11 mouse cellular contexts compared by ENCODE assay signal in genomic region chr15:15329796-15330195, GRCm38 (mm10).
A peak's percentile ranks its signal among the peaks of the same experiment; 100 is the strongest.
DNase-seq lines count a peak whose midpoint lies in the region; ATAC-seq and TF ChIP-seq lines count a peak whose summit lies in the region.
"Had no signal": no experiment of that assay in that cellular context is flagged by ENCODE, and none has a peak within 500 bp of the region (broad histone marks: within the 10 kb centered on the region; RNA-seq: fewer than 3 reads in every experiment).

No protein-coding gene starts in this region.

- TF ChIP-seq CTCF in heart, postnatal 0 days (IDR thresholded peaks at IDR 0.05; ENCODE audit: low read depth) = peak; percentile 20; the same call in 1 of the 2 replicates

- ATAC-seq in heart, postnatal 0 days (ENCODE audit: insufficient read depth, low read depth) = no peak
- no peak for ATAC-seq in heart, embryonic 11.5 days (replicated peaks; ENCODE audit: insufficient number of reproducible peaks, low FRiP score, low TSS enrichment)
- 0 out of 2 replicates have a peak, but pooled peaks have one; percentile 45 for ATAC-seq in midbrain, embryonic 13.5 days
- ATAC-seq in forebrain, embryonic 13.5 days = peak; percentile 75; the same call in 1 of the 2 replicates
- no peak for ATAC-seq in kidney, embryonic 16.5 days (ENCODE audit: low FRiP score, low TSS enrichment)

- peak; percentile 9 for DNase-seq in heart, postnatal 0 days (ENCODE audit: low spot score)
- no peak for DNase-seq in midbrain, embryonic 10.5 days (ENCODE audit: low spot score)
- DNase-seq in T-cell, adult 2 months (ENCODE audit: low spot score) = no peak
- no peak for DNase-seq in frontal cortex, postnatal 10 days (ENCODE audit: low spot score in 2 of 2)
- DNase-seq: heart, postnatal 14 days; layer of hippocampus, adult 9-11 months had no signal

- H3K4me3 ChIP-seq in heart, postnatal 0 days (ENCODE audit: low read depth, low read length) = no peak overlapping the region
- H3K4me3 ChIP-seq in heart, embryonic 11.5 days (ENCODE audit: low read depth, low read length) = no peak overlapping the region
- H3K4me3 ChIP-seq in midbrain, embryonic 13.5 days (replicated peaks) = no peak overlapping the region
- H3K4me3 ChIP-seq in midbrain, embryonic 10.5 days = no peak overlapping the region
- no peak overlapping the region for H3K4me3 ChIP-seq in forebrain, embryonic 13.5 days
- no peak overlapping the region for H3K4me3 ChIP-seq in kidney, embryonic 16.5 days (ENCODE audit: low read length)
- H3K4me3 ChIP-seq: erythroblast, embryonic 14.5 days had no signal

- H3K9me3 ChIP-seq in heart, postnatal 0 days (replicated peaks; ENCODE audit: control insufficient read depth, low read length) = no peaks in the 10 kb centered on the region
- H3K9me3 ChIP-seq in heart, embryonic 11.5 days (replicated peaks; ENCODE audit: control insufficient read depth, low read length) = no peaks in the 10 kb centered on the region
- H3K9me3 ChIP-seq in midbrain, embryonic 13.5 days = no peaks in the 10 kb centered on the region
- H3K9me3 ChIP-seq in midbrain, embryonic 10.5 days (replicated peaks) = no peaks in the 10 kb centered on the region
- no peaks in the 10 kb centered on the region for H3K9me3 ChIP-seq in forebrain, embryonic 13.5 days (replicated peaks)
- H3K9me3 ChIP-seq in kidney, embryonic 16.5 days (ENCODE audit: low read length) = no peaks in the 10 kb centered on the region

- H3K27me3 ChIP-seq in heart, postnatal 0 days (ENCODE audit: control insufficient read depth, insufficient read depth, low read length) = no peaks in the 10 kb centered on the region
- no peaks in the 10 kb centered on the region for H3K27me3 ChIP-seq in heart, embryonic 11.5 days (ENCODE audit: control insufficient read depth, insufficient read depth, low read length)
- H3K27me3 ChIP-seq in midbrain, embryonic 13.5 days = no peaks in the 10 kb centered on the region
- H3K27me3 ChIP-seq in midbrain, embryonic 10.5 days (ENCODE audit: low read depth, poor library complexity, severe bottlenecking) = no peaks in the 10 kb centered on the region
- H3K27me3 ChIP-seq in forebrain, embryonic 13.5 days = no peaks in the 10 kb centered on the region
- no peaks in the 10 kb centered on the region for H3K27me3 ChIP-seq in kidney, embryonic 16.5 days (ENCODE audit: insufficient read depth, low read length)

- 24% methylated on average over 2 of the region's 2 CpGs for WGBS in heart, postnatal 0 days
- 34% methylated on average over 2 of the region's 2 CpGs for WGBS in heart, embryonic 11.5 days (ENCODE audit: insufficient replicate concordance)
- 31% methylated on average over 2 of the region's 2 CpGs for WGBS in midbrain, embryonic 13.5 days
- 44% methylated on average over 2 of the region's 2 CpGs for WGBS in midbrain, embryonic 10.5 days
- 35% methylated on average over 2 of the region's 2 CpGs for WGBS in forebrain, embryonic 13.5 days
- WGBS in kidney, embryonic 16.5 days = 34% methylated on average over 2 of the region's 2 CpGs

- no peak overlapping the region for H3K4me2 ChIP-seq in heart, postnatal 0 days (ENCODE audit: low read depth, low read length)
- H3K4me2 ChIP-seq in heart, embryonic 11.5 days = no peak overlapping the region
- no peak overlapping the region for H3K4me2 ChIP-seq in midbrain, embryonic 13.5 days (replicated peaks)
- H3K4me2 ChIP-seq in forebrain, embryonic 13.5 days = no peak overlapping the region
- no peak overlapping the region for H3K4me2 ChIP-seq in kidney, embryonic 16.5 days (replicated peaks; ENCODE audit: low read depth, low read length)

- TF ChIP-seq EP300 in heart, postnatal 0 days (IDR thresholded peaks at IDR 0.05; ENCODE audit: low read depth) = no peak

- H3K9ac ChIP-seq in heart, postnatal 0 days (replicated peaks; ENCODE audit: low read depth, low read length) = no peak overlapping the region
- H3K9ac ChIP-seq in heart, embryonic 11.5 days (ENCODE audit: low read depth, low read length) = no peak overlapping the region
- H3K9ac ChIP-seq in midbrain, embryonic 13.5 days (replicated peaks) = no peak overlapping the region
- no peak overlapping the region for H3K9ac ChIP-seq in forebrain, embryonic 13.5 days
- H3K9ac ChIP-seq in kidney, embryonic 16.5 days (replicated peaks; ENCODE audit: low read length) = no peak overlapping the region

- H3K27ac ChIP-seq in heart, postnatal 0 days (ENCODE audit: low read depth) = no peak overlapping the region
- H3K27ac ChIP-seq in heart, embryonic 11.5 days (ENCODE audit: low read depth, low read length) = no peak overlapping the region
- no peak overlapping the region for H3K27ac ChIP-seq in midbrain, embryonic 13.5 days
- H3K27ac ChIP-seq in midbrain, embryonic 10.5 days (replicated peaks) = no peak overlapping the region
- H3K27ac ChIP-seq in forebrain, embryonic 13.5 days = no peak overlapping the region
- H3K27ac ChIP-seq in kidney, embryonic 16.5 days (ENCODE audit: low read length) = no peak overlapping the region

- H3K4me1 ChIP-seq in heart, postnatal 0 days (ENCODE audit: control insufficient read depth, insufficient read depth) = no peaks in the 10 kb centered on the region
- H3K4me1 ChIP-seq in heart, embryonic 11.5 days (ENCODE audit: control insufficient read depth, insufficient read depth, low read length) = no peaks in the 10 kb centered on the region
- H3K4me1 ChIP-seq in midbrain, embryonic 13.5 days (replicated peaks) = no peaks in the 10 kb centered on the region
- H3K4me1 ChIP-seq in midbrain, embryonic 10.5 days = no peaks in the 10 kb centered on the region
- no peaks in the 10 kb centered on the region for H3K4me1 ChIP-seq in forebrain, embryonic 13.5 days
- H3K4me1 ChIP-seq in kidney, embryonic 16.5 days (ENCODE audit: insufficient read depth, low read length) = no peaks in the 10 kb centered on the region

- H3K36me3 ChIP-seq in heart, postnatal 0 days (replicated peaks; ENCODE audit: control insufficient read depth, insufficient read depth, low read length) = no peaks in the 10 kb centered on the region
- no peaks in the 10 kb centered on the region for H3K36me3 ChIP-seq in heart, embryonic 11.5 days (ENCODE audit: control insufficient read depth, insufficient read depth, low read length)
- no peaks in the 10 kb centered on the region for H3K36me3 ChIP-seq in midbrain, embryonic 13.5 days
- H3K36me3 ChIP-seq in midbrain, embryonic 10.5 days = no peaks in the 10 kb centered on the region
- H3K36me3 ChIP-seq in forebrain, embryonic 13.5 days (ENCODE audit: poor library complexity, severe bottlenecking) = no peaks in the 10 kb centered on the region
- H3K36me3 ChIP-seq in kidney, embryonic 16.5 days (ENCODE audit: insufficient read depth, low read length) = no peaks in the 10 kb centered on the region

Comparison
In these comparisons a context has a peak if more than half of its experiments do, and no peak if none do; other contexts are left out.
1. ATAC-seq: peak in midbrain, embryonic 13.5 days (single experiment) and forebrain, embryonic 13.5 days (single experiment); none in heart, postnatal 0 days (single experiment), heart, embryonic 11.5 days (single experiment) and kidney, embryonic 16.5 days (single experiment).